ENCODE assay signal across 7 mouse cellular contexts in the genomic region with DNA sequence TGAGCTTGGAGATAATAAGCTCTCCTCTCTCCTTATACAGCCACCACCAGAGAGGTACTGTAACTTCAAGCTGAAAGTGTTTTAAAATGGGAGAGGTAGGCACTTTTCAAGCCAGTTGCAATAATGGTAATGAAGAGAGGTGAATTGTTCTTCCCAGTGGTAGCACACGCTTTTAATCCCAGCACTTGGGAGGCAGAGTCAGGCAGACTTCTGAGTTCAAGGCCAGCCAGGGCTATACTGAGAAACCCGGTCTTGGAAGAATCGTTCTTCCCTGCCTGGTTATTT. TPM values are rescaled to one million over a fixed set of nuclear protein-coding genes. Genes with fewer than 3 reads are reported as not detected.
DNase-seq lines count a peak whose midpoint lies in the region; ATAC-seq and TF ChIP-seq lines count a peak whose summit lies in the region.

No protein-coding gene starts in this region.

- peak overlapping the region; percentile 96 for H3K4me3 ChIP-seq in megakaryocyte, embryonic 14.5 days (replicated peaks)
- peak overlapping the region; percentile 99 for H3K4me3 ChIP-seq in erythroblast, embryonic 14.5 days (replicated peaks)
- peak overlapping the region; percentile 100 for H3K4me3 ChIP-seq in limb, embryonic 14.5 days (replicated peaks; ENCODE audit: low read length)
- peak overlapping the region; percentile 97 for H3K4me3 ChIP-seq in stomach, embryonic 16.5 days (replicated peaks; ENCODE audit: low read length)

- H3K27ac ChIP-seq in limb, embryonic 14.5 days (replicated peaks; ENCODE audit: low read depth, low read length): peak overlapping the region; percentile 99
- H3K27ac ChIP-seq in stomach, embryonic 16.5 days (ENCODE audit: low read length): peak overlapping the region; percentile 97

- peaks cover 3% of the 10 kb centered on the region for H3K9me3 ChIP-seq in megakaryocyte, embryonic 14.5 days
- no peaks in the 10 kb centered on the region for H3K9me3 ChIP-seq in erythroblast, embryonic 14.5 days (ENCODE audit: control insufficient read depth, low read length)
- H3K9me3 ChIP-seq in limb, embryonic 14.5 days (ENCODE audit: control insufficient read depth, low read length): no peaks in the 10 kb centered on the region
- H3K9me3 ChIP-seq in stomach, embryonic 16.5 days (replicated peaks; ENCODE audit: control insufficient read depth, low read length): no peaks in the 10 kb centered on the region

- peaks cover 11% of the 10 kb centered on the region for H3K36me3 ChIP-seq in megakaryocyte, embryonic 14.5 days (replicated peaks; ENCODE audit: low read length)
- H3K36me3 ChIP-seq in erythroblast, embryonic 14.5 days (ENCODE audit: control insufficient read depth): peaks cover 16% of the 10 kb centered on the region
- H3K36me3 ChIP-seq in limb, embryonic 14.5 days (ENCODE audit: control insufficient read depth, insufficient read depth, low read length): peaks cover 13% of the 10 kb centered on the region
- no peaks in the 10 kb centered on the region for H3K36me3 ChIP-seq in stomach, embryonic 16.5 days (ENCODE audit: control insufficient read depth, insufficient read depth, low read length)

- peak overlapping the region; percentile 69 for H3K4me2 ChIP-seq in limb, embryonic 14.5 days (replicated peaks; ENCODE audit: low read depth, low read length, severe bottlenecking)
- H3K4me2 ChIP-seq in stomach, embryonic 16.5 days (ENCODE audit: low read depth, low read length): peak overlapping the region; percentile 77

- no peak for ATAC-seq in megakaryocyte, adult 5-6 weeks (ENCODE audit: poor library complexity, severe bottlenecking)
- ATAC-seq in limb, embryonic 14.5 days (ENCODE audit: low FRiP score, low read depth): no peak
- ATAC-seq in stomach, embryonic 16.5 days (ENCODE audit: insufficient read depth, low FRiP score): no peak

- no peak for DNase-seq in limb, embryonic 14.5 days (ENCODE audit: low spot score)
- no peak for DNase-seq in thymus, adult 18-20 months
- DNase-seq in right cerebral cortex, postnatal 36 days (ENCODE audit: low spot score in 2 of 2): no peak

- 71% methylated on average over 3 of the region's 3 CpGs for WGBS in limb, embryonic 14.5 days
- 52% methylated on average over 3 of the region's 3 CpGs for WGBS in stomach, embryonic 16.5 days

- H3K4me1 ChIP-seq in megakaryocyte, embryonic 14.5 days: peaks cover 27% of the 10 kb centered on the region
- H3K4me1 ChIP-seq in erythroblast, embryonic 14.5 days (ENCODE audit: control insufficient read depth): peaks cover 32% of the 10 kb centered on the region
- H3K4me1 ChIP-seq in limb, embryonic 14.5 days (ENCODE audit: control insufficient read depth, insufficient read depth, low read length): peaks cover 4% of the 10 kb centered on the region; the same call in 1 of the 2 replicates
- H3K4me1 ChIP-seq in stomach, embryonic 16.5 days (ENCODE audit: control insufficient read depth, insufficient read depth, low read length): peaks cover 15% of the 10 kb centered on the region

- H3K27me3 ChIP-seq in megakaryocyte, embryonic 14.5 days (replicated peaks): no peaks in the 10 kb centered on the region
- no peaks in the 10 kb centered on the region for H3K27me3 ChIP-seq in erythroblast, embryonic 14.5 days (ENCODE audit: control insufficient read depth)
- H3K27me3 ChIP-seq in limb, embryonic 14.5 days (ENCODE audit: control insufficient read depth, insufficient read depth, low read length): no peaks in the 10 kb centered on the region
- H3K27me3 ChIP-seq in stomach, embryonic 16.5 days (ENCODE audit: control insufficient read depth, insufficient read depth, low read length): no peaks in the 10 kb centered on the region

- peak overlapping the region; percentile 100 for H3K9ac ChIP-seq in limb, embryonic 14.5 days (ENCODE audit: low read depth, low read length, severe bottlenecking)
- peak overlapping the region; percentile 100 for H3K9ac ChIP-seq in stomach, embryonic 16.5 days (ENCODE audit: low read length)

- no peak for TF ChIP-seq POLR2A in limb, embryonic 14.5 days (IDR thresholded peaks at IDR 0.05; ENCODE audit: borderline replicate concordance, extremely low read depth, insufficient read depth, insufficient read length)

RNA-seq across cellular contexts. Expression of a gene that starts 0.7 kb away (rescaled TPM):
- polyA plus RNA-seq in megakaryocyte, embryonic 14.5 days (2012; ENCODE audit: insufficient read depth, low replicate concordance): 0.41 and 2.3 TPM in 2 replicates
- total RNA-seq in megakaryocyte, adult 5-6 weeks (2015): 81.2 and 94.3 TPM in 2 replicates
- 87.9 and 89.8 TPM in 2 replicates for total RNA-seq in megakaryocyte, adult 5-6 weeks (2017)
- 0.09 and 0.25 TPM in 2 replicates for polyA plus RNA-seq in erythroblast, embryonic 14.5 days (2012)
- polyA plus RNA-seq in limb, embryonic 14.5 days (2012; rRNA removed): 43.2 and 49.8 TPM in 2 replicates
- 36.5 and 38.7 TPM in 2 replicates for polyA plus RNA-seq in limb, embryonic 14.5 days (2014; fragmentation: Nextera tagmentation; extraction: Ambion mirVana)
- 50.9 and 58.3 TPM in 2 replicates for polyA plus RNA-seq in stomach, embryonic 16.5 days (2015; fragmentation: Nextera tagmentation; extraction: Ambion mirVana)

RNA-seq across cellular contexts. Expression of a gene that starts 57.5 kb away (rescaled TPM):
- polyA plus RNA-seq in megakaryocyte, embryonic 14.5 days (2012; ENCODE audit: insufficient read depth, low replicate concordance): not detected in 2 replicates
- total RNA-seq in megakaryocyte, adult 5-6 weeks (2015): not detected in 2 replicates
- not detected in 2 replicates for total RNA-seq in megakaryocyte, adult 5-6 weeks (2017)
- polyA plus RNA-seq in erythroblast, embryonic 14.5 days (2012): not detected in 2 replicates
- not detected in 2 replicates for polyA plus RNA-seq in limb, embryonic 14.5 days (2012; rRNA removed)
- not detected in 2 replicates for polyA plus RNA-seq in limb, embryonic 14.5 days (2014; fragmentation: Nextera tagmentation; extraction: Ambion mirVana)
- not detected in 2 replicates for polyA plus RNA-seq in stomach, embryonic 16.5 days (2015; fragmentation: Nextera tagmentation; extraction: Ambion mirVana)

Comparison
In these comparisons a context has a peak if more than half of its experiments do, and no peak if none do; other contexts are left out.
1. RNA of a gene that starts 0.7 kb away (polyA plus RNA-seq): 50.9 to 58.3 TPM in stomach, embryonic 16.5 days and 36.5 to 49.8 TPM in limb, embryonic 14.5 days; 0.41 to 2.3 TPM in megakaryocyte, embryonic 14.5 days and 0.09 to 0.25 TPM in erythroblast, embryonic 14.5 days; every median in the first group is over 10 times any median in the second.
2. Peak in every context shown above with its lines, with median percentiles within 50 percentile points of each other: H3K4me3 ChIP-seq.